Mouse (Mus musculus): ENCODE results near the gene Eml2.

GRCm38 (mm10) chr7:19146793-19147192 lies 29.4 kb upstream of the Eml2 start:
- TF ChIP-seq CTCF (IDR thresholded peaks at IDR 0.05; ENCODE audit: extremely low read depth, insufficient read length, insufficient replicate concordance, low read depth, low read length), result no peak
- TF ChIP-seq POLR2A (IDR thresholded peaks at IDR 0.05; ENCODE audit: low read depth, low read length), result no peak
